Mouse (Mus musculus) left cerebral cortex, adult 18-20 months (tissue): Measurements from ENCODE around the gene Smyd3. TPM values are rescaled to one million over a fixed set of nuclear protein-coding genes. Genes with fewer than 3 reads are reported as not detected.

Experiments
- DNase-seq, 2 experiments: peaks; one replicate each; pipeline ENCODE4 v3.0.0; 2021 to 2022; ENCODE audit warnings: low spot score in 2 of 2, mixed read lengths in 1 of 2
- total RNA-seq, 2 experiments: library from RNA; stranded (reverse); gene quantifications; 2 replicates each; pipeline ENCODE4 v1.2.3; 2021

The Smyd3 gene
- total RNA-seq, 2 experiments from 2014 or later: 26.6 to 27.4 TPM

DNA sequence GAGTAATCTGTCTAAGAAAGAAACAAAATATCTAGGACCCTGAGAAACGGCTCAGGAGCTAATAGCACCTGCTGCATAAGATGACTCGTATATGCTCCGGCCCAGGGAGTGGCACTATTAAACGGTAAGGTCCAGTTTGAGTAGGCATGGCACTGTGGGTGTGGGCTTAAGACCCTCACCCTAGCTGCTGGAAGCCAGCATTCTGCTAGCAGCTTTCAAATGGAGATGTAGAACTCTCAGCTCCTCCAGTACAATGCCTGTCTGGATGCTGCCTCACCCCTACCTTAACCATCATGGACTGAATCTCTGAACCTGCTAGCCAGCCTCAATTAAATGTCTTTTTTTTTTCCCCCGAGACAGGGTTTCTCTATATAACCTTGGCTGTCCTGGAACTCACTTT is 55.5 kb downstream of the Smyd3 start:
- DNase-seq: no peak

DNA sequence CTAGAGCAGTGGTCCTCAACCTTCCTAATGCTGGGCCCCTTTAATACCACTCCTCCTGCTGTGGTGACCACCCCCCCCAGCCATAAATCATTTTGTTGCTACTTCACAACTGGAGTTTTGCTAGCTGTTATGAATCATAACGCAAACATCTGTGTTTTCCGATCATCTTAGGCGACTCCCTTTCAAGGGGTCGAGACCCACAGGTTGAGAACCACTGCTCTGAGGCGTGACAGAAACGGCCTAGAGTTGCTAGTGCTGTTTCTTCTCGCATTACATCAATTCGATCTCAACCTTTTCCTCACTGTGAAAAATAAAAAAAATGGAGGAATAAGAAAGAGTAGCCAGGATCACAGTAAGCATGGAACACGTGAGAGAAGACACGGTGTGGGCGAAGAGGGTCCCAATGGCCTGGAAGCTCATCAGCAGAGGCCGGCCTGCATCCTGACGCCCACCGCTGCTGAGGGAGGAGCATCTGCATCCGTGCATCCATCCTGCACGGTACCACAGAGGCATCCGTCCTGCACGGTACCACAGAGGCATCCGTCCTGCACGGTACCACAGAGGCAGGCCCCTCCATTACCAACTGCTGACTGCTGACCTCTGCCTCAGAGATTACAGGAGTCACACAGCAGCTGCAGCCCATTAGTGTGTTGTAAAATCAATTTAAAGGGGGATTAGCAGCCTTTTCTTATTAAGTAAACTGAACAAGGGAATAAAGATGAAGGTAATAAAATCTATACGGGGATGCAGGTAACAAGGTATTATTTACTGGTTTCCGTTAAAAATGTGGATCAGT is 56.6 kb downstream of the Smyd3 start:
- DNase-seq: no peak

DNA sequence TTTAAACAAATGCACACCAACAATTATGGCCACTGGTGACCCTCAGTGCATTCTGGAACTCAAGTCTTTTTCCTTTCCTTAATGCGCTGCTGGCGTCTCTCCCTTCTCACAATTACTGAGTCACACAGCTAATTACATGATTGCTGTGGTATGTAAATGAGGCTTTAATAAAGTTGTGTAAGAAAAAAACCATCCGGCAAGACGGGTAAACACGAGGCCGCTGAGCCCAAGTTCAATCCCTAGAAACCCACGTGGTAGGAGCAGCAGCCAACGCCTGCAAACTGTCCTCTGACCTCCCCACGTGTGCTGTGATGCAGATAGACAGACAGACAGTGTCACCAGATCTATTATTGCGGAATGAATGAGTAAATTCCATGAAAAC is 58.9 kb downstream of the Smyd3 start:
- no peak for DNase-seq

DNA sequence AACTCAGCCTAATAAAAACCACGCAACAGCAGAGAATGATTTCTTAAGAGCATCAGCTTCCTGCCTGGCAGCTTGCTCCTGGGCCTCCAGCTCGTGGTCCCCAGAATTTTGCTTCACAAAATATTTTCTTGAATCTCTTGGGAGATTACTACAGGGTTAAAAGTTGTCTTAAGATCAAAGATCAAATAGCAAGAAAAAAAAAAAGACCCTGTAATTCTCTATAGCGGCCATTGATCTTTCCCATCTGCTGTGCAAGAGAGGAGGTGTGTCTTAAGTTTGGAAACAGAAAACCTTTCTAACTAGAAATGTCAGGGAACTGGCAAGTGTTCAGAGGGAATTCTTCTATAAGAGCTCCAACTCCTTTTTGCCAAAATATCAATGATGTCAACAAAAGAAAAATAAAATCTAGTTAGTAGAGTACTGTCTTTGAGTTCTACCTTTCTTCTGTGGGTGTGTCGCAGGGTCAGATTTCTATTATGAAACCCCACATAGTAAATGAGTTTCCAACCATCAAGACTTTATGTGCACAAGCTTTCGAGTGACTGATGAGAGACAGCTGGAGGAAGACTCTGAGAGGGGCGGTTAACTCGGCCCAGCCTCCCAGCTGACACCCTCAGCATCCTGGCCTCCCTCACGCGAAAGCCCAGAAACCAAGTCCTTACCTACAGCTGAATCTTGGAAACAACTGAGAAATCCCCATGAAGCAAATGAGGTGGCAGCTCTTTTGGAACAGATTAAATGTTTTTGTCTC is 59.4 kb downstream of the Smyd3 start:
- DNase-seq: no peak

DNA sequence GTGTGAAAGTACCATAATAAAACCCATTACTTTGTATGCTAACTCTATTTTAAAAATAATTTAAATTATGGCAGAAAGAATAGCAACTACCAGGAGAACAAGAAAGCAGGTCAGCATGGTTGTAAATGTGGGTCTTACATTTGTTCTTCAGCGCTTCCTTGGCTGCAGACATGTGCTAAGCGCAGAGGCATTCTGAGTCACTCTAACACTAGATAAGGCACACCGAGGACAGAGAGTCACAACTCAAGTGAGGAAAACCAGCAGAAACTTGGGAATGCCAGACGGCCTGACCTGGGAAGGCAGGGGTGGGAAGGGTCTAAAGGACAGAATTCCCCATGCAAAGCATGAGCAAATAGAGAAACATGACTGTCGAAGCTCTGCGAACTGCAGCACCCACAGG is 63.2 kb downstream of the Smyd3 start:
- no peak for DNase-seq

DNA sequence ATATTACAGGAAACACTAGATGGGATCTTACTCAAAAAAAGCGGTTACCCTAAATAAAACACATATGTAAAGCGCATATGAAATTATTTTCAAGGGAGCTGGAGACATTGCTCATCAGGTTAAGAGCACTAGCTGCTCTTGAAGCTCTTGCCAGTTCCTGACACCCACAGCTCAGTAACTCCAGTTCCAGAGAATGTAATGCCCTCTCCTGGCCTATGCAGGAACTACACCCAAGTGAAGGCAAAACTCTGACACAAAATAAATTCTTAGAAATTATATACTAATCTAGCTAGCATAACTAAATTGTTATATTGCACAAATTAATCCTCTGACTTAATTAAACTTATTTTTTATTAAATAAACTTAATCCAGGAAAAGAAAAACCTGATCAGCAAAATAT is 66.6 kb downstream of the Smyd3 start:
- DNase-seq: no peak

DNA sequence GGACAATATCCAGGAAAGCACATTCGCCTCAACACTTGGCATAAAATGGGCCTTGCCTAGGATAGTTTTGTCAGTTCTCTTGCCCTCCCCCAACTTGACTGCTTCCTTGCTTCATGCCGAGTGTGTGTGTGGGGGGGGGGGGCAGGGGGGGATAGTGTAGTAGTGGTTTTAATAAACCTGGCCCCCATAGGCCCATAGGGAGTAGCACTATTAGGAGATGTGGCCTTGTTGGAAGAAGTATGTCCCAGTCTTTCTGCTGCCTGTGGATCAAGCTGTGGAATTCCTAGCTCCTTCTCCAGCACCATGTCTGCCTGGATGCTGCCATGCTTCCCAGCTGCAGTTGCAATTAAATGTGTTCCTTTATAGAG is 71.0 kb downstream of the Smyd3 start:
- DNase-seq: no peak

DNA sequence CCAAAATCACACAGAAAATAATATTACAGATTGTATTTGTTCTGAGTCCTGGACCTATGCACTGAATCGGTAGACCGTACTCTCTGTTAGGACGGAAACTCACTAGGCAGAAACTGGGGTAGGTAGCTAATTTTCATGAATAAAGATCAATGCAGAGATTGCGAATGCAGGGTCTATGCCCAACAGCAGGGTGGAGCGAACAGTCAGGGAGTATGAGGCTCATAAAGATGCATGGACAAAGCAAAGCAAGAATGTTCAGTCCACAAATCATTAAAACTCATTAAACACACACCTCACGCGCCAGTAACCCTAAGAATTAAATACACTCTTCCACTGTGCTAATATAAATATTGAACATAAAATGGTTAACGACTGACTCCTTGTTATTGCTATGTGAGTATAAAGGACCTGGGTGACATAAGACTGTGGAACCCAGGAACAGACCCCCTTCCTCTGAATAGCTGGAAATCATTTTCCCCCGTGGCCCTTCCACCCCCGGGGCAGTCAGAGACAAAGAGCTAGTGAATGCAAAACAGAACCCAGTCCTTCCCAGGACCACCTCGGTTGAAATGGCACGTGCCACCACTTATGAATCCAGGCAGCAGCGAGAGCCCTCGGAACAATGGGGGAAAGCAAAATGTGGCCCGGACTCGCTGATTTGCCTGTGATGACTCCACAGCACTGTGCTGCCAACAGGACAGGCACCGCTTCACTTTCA is 71.6 kb downstream of the Smyd3 start:
- DNase-seq: no peak

DNA sequence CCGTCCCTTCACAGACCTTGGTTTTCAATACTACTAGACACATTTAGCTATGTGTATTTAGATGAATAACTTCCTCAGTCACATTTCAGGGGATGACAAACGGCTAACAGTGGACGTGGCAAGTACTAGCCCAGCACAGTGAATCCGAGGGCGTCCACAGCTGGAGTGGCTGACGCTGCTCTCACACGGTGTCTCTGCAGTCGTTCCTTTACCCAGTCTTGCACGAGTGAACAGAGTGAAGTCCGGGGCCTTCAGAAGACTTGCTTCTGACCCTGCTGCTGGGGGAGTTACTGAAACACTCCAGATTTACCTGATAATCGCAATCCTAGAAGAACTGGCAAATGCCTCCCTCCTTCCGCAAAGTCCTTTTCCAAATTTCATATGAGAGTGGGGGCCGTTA is 74.0 kb downstream of the Smyd3 start:
- no peak for DNase-seq

DNA sequence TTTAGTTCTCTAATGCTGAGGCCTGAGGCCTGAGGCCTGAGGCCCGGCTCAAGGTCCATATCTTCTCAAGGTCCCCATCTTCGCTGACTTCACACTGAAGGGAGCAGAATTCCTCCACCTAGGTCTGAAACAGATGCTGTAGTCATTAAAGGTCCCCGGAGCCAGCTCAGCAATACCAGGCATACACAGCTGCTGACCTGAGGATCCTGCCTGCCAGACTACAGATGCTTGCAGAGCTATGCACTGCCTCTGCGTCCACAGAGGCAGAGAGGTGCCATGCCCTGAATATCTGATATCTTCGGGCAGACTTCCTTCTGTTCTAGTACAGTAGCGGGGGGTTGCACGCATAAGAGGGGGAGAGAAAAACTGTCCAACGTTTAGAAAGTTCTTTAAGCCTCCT is 74.4 kb downstream of the Smyd3 start:
- no peak for DNase-seq

DNA sequence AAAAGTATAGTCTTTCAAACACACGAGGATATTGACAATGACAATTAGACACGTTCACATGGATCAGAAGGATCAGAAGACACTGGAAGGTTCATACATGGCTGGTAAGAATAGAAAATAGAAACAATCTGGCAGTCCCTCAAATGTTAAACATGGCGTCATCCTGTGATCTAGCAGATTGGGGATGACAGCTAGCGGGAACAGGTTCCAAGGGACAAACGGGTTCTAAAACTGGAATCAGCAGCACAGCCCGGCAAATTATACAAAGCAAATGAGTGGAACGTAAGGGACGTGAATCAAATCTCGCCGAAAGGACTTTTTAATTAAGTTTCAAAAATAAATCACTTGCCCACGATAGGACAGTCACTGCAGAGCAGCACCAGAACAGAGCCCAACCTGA is 81.2 kb downstream of the Smyd3 start:
- DNase-seq: peak; percentile 9 to 10

DNA sequence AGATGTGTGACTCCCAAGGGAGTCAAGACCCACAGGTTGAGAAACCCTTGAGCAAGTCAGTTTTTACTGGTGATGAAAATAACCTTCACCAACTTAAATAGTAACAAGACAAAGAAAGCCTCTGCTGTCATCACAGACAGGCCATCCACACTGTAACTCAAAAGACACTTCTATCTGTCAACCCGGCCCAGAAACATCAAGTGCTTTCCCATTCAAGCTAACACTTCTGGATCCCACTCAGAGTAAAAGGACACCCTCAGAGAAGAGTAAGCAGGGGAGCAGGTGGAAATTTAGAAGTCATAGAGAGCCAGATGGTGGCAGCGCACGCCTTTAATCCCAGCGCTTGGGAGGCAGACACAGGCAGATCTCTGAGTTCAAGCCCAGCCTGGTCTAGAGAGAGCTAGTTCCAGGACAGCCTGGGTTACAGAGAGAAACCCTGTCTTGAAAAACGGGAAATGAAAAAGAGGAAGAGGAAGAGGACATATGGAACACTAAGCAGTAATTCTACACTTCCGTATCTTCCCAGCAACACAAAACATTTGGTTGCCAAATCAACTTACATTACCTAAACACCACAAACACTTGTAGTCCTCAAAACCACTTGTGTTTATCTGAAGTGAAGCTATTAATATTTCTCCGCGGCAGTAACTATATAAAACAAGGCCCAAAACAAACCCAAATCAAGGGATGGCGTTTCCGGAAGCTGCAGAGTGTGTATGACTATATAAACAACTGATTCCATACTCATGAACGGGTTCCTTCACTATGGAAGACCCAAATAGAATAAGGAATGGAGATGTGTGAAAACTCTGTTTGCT is 83.2 kb downstream of the Smyd3 start:
- no peak for DNase-seq

DNA sequence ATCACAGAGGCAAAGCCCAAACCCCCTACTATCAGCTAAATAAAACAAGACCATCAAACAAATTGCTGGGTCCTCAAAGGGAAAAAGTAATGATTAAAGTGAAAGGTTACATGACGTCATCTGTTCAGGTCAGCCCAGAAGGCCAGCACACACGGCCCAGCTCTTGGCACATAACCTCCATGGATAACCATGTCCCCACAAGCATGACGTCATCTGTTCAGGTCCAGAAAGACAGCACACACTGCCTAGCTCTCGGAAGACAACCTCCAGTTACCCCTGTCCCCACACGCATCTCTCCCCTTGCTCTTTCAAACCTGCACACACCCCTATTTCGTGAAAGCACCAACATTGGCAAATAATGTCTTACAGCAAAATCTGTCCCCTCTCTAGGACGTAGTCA is 84.0 kb downstream of the Smyd3 start:
- DNase-seq: no peak

DNA sequence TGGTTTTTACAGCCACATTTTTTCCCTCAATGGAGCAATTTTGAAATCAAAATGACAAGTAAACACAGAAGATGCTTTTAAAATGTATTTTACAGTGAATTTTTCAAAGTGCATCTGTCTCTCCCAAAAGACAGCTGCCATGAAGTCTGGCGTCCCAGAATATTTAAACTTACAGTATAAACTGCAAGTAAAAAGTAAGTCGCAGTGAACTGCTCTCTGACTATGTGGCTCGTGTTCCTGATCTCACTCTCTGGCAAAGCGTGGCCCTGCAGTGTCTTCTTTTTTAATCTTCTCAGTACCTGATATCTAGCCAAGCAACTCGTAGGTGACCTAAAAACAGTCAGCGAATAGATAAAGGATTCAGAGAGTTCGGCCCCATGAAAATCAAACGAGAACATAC is 84.5 kb downstream of the Smyd3 start:
- DNase-seq: no peak

DNA sequence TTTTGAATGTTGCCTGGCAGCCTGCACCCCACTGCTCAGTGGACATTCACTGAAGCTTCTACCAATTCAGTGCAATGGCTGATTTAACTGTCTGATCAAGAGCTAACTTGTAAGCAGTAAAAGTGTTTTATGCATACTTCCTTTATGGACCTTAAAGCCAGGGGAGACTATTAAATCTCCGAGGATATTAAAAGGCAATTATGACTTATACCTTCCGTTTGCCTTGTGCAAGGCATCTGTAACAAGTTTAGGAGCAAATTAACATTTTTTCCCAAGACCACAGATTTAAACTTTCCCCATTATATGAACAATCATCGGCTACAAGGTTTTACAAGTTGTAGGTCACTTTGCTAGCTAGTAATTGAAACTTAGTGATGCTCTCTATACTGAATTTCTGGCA is 87.8 kb downstream of the Smyd3 start:
- DNase-seq: no peak

DNA sequence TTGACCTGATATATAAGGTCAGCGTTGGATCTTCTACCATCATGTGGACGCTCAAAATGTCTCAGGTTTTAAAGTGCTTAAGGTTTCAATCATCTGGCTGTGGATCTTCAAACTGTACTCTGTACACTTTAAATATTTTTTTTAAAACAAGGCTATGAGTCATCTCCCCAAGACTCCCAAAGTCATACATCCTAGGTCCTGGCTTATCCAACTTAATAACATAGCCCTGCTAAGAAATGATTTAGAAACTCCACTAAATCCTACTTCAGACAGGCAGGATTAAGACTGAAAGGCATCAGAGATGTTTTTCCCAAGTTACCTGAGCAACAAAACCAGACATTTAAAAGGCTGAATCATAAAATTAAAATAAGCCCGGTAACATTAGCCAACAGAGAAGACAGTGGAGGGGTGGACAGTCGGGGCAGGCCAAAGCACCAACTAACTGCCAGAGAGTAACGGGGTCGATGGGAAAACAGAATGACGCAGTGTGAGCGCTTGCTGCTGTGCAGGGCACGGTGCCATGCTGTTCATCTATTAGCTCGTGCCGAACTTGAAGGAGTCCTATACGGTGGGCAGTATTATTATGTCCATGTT is 92.9 kb downstream of the Smyd3 start:
- DNase-seq: no peak

DNA sequence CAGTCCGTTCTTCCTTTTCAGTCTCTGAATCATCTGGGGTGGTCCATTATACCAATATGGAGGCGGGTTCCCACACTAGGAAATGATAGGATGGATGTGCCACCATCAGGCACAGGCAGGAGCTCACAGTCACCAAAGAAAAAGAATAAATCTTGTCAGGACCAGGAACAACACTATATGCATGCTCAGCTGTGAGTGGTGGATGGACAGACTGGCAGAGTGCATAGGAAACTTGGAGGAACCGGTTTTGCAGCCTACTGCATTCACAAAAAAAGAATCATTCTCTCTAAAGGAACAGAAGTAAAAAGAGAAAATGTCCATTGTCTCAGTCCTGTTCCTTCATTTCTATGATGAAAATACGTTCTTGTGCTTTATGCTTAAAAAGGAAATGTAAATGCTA is 98.8 kb downstream of the Smyd3 start:
- no peak for DNase-seq

DNA sequence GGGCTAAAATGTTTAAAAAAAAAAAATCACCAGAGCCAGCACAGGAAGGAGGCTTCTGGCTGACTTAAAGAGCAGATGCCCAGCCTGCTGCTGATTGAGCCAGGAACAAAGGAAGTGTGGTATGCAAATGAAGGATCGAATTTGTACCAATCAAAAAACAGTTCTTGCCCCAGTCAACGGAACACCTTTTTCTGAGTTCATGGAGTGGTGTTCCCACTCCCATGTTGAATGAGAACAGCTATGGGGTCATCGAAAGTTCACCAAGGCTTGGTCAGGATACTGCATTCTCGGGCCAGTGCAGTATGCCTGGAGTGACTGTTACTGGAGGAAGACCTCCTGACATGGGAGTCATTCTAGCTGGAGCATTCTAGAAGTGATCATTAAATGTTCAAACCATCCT is 109.8 kb downstream of the Smyd3 start:
- no peak for DNase-seq

DNA sequence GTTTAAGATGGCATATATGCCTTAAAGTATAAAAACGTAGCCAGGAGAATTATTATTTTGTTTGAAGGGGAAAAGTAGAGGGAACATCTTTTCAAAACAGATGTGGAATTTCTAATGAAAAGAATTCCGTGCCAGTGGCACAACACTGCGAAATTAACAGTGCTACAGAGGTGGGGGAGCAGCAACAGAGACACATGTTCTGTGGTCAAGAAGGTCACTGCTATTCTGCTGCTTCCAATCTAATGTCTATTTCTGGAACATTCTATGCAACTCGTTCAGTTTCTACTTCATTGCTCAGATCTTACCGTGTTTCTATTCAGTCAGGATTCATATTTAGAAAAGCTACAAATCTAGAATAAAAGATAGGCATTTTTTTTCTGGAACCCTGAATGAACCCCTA is 117.0 kb downstream of the Smyd3 start:
- no peak for DNase-seq

DNA sequence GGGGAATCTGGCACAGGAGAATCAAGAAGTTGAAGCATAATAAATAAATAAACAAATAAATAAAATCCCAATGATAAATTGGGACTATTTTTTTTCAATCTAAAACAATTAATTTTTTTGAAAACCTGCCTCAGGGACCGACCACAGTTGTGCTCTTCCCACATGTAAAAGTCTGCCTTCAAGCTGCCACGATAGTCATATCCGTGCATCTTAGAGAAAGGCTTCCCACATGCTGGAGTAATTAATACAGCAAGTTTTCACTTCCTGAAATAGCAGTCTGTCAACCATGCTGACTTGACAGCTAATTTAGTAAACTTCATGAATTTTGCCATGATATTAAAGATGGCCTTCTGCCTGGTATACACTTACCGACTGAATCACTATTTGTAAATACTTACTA is 119.2 kb downstream of the Smyd3 start:
- no peak for DNase-seq
